Mouse (Mus musculus) lung, embryonic 16.5 days (tissue): ENCODE results near the gene Zfp335. TPM values are rescaled to one million over a fixed set of nuclear protein-coding genes. Genes with fewer than 3 reads are reported as not detected.

Experiments used
- ATAC-seq: fragments of 200-750 bp; cut with Nextera tagmentation; 2 replicates; pipeline ENCODE4 v1.8.0; 2017; ENCODE audit warnings: low read depth, mild to moderate bottlenecking, moderate library complexity
- H3K27ac ChIP-seq: fragments of 300-500 bp; sonication (generic); 2 replicates; pipeline ENCODE4 v1.5.1; 2014; ENCODE audit warnings: mild to moderate bottlenecking, control low read depth, low read length
- H3K27me3 ChIP-seq: fragments of 300-500 bp; sonication (generic); 2 replicates; pipeline ENCODE4 v1.6.1; 2014; ENCODE audit warnings: low read depth, low read length, mixed read lengths; ENCODE audit not compliant: control insufficient read depth, insufficient read depth
- H3K36me3 ChIP-seq: fragments of 300-500 bp; sonication (generic); 2 replicates; pipeline ENCODE4 v1.6.1; 2014; ENCODE audit warnings: low read length; ENCODE audit not compliant: control insufficient read depth, insufficient read depth
- H3K4me1 ChIP-seq: fragments of 300-500 bp; sonication (generic); replicated peaks from 2 replicates; pipeline ENCODE4 v1.6.1; 2014; ENCODE audit warnings: low read length, mixed read lengths; ENCODE audit not compliant: control insufficient read depth, insufficient read depth
- H3K4me2 ChIP-seq: fragments of 300-500 bp; sonication (generic); 2 replicates; pipeline ENCODE4 v1.6.1; 2014; ENCODE audit warnings: low read depth, low read length, control low read depth
- H3K4me3 ChIP-seq: fragments of 300-500 bp; sonication (generic); 2 replicates; pipeline ENCODE4 v1.5.1; 2014; ENCODE audit warnings: mild to moderate bottlenecking, low read length, control low read depth
- H3K9ac ChIP-seq: fragments of 300-500 bp; sonication (generic); 2 replicates; pipeline ENCODE4 v1.6.1; 2014; ENCODE audit warnings: low read length, control low read depth
- H3K9me3 ChIP-seq: fragments of 300-500 bp; sonication (generic); 2 replicates; pipeline ENCODE4 v1.6.1; 2016; ENCODE audit warnings: low read length; ENCODE audit not compliant: control insufficient read depth
- WGBS: fragments of 180-500 bp; shearing (Covaris S2); extraction: QIAGEN DNeasy Blood & Tissue Kit; methylation state at CpG from one replicate; pipeline ENCODE4 v1.1.7; 2014; 5-methylcytosine and 5-hydroxymethylcytosine counted together
- polyA plus RNA-seq: library from polyadenylated mRNA; unstranded; fragments of >200 nt; fragmentation: Nextera tagmentation; extraction: Ambion mirVana; gene quantifications from 2 replicates; pipeline ENCODE4 v1.2.1, GENCODE M21; 2015

The Zfp335 gene
- polyA plus RNA-seq, 1 experiment from 2014 or later, result 14.6 TPM

DNA sequence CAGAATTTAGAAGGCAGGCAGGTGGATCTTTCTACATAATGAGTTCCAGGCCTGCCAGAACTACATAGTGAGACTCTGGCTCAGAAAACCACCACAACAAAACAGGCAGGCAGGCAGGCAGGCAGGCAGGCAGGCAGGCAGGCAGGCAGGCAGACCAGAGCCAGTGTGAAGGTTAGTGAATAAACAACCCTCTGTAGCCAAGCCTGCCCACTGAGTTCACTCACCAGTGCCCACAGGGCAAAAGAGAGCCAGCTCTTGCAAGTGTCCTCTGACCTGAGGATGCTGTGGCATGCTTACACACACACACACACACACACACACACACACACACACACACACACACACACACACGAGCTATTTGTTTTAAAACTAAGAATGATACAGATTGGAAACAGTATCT, 8.1 kb downstream of the Zfp335 start:
- Histone ChIP-seq H3K4me1 (no peaks in the 10 kb centered on the region), H3K27me3 (no peaks in the 10 kb centered on the region), H3K4me3 (no peak overlapping the region), H3K4me2 (no peak overlapping the region), H3K9ac (no peak overlapping the region), H3K36me3 (peaks cover 74% of the 10 kb centered on the region), H3K9me3 (peaks cover 6% of the 10 kb centered on the region), H3K27ac (no peak overlapping the region)
- no peak for ATAC-seq
- WGBS, result 33% methylated on average over 1 of the region's 1 CpGs

DNA sequence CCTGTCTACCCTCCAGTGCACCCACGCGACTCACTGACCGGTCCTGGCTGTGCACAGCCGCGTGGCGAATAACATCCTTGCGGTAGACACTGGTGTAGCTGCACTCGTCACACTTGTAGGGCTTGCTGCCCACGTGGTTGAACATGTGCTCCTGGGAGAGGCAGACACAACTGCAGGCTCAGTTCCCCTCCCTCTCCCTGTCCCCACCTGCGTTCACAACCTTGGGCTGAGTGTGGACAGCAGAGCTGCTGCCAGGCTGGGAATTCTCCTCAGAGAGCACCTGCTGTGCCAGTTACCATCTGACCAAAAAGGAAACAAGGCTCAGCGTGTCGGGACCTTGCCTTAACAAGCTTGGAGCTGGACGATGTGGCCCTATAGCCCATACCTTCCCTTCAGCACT, 10.2 kb downstream of the Zfp335 start:
- H3K27me3 ChIP-seq, result no peaks in the 10 kb centered on the region
- H3K27ac ChIP-seq, result no peak overlapping the region
- peaks cover 69% of the 10 kb centered on the region for H3K36me3 ChIP-seq
- H3K9me3 ChIP-seq, result peaks cover 6% of the 10 kb centered on the region
- H3K4me2 ChIP-seq, result no peak overlapping the region
- 90% methylated on average over 13 of the region's 13 CpGs for WGBS
- ATAC-seq, result no peak
- no peak overlapping the region for H3K9ac ChIP-seq
- no peaks in the 10 kb centered on the region for H3K4me1 ChIP-seq
- H3K4me3 ChIP-seq, result no peak overlapping the region

DNA sequence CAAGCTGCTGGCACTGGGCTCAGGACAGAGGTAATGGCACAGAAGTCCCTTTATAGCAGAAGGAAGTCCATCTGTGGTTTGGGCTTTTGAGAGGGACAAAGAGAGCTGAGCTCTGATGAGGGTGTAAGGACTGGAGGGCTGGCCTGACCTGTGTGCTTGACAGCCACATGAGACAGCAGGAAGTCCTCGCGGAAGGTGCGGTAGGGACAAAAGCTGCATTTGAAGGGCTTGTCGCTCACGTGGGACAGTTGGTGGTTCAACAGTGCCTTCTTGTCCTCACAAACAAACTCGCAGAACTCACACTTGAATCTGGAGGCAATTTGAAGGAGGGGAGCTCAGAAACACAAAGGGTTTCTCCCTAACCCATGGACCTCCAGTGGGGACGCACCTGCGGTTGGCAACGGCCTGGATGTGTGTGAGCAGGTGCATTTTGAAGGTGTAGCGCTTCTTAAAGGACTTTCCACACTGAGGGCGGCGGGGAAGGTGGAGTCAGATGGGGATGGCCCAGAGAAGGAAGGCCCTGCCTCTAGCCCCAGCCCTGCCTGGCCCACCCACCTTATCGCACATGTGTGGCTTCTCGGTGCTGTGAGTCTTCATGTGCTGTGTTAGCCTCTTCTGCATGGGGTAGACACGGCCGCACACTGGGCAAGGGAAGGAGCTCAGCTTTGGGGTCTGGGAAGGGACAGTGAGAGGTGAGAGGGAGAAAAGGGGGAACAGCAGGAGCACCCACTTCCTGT, 11.7 kb downstream of the Zfp335 start:
- Histone ChIP-seq H3K36me3 (peaks cover 67% of the 10 kb centered on the region), H3K4me2 (no peak overlapping the region), H3K9ac (no peak overlapping the region), H3K4me3 (no peak overlapping the region), H3K27ac (no peak overlapping the region), H3K9me3 (no peaks in the 10 kb centered on the region), H3K4me1 (no peaks in the 10 kb centered on the region), H3K27me3 (no peaks in the 10 kb centered on the region)
- no peak for ATAC-seq
- WGBS, result 90% methylated on average over 16 of the region's 16 CpGs

DNA sequence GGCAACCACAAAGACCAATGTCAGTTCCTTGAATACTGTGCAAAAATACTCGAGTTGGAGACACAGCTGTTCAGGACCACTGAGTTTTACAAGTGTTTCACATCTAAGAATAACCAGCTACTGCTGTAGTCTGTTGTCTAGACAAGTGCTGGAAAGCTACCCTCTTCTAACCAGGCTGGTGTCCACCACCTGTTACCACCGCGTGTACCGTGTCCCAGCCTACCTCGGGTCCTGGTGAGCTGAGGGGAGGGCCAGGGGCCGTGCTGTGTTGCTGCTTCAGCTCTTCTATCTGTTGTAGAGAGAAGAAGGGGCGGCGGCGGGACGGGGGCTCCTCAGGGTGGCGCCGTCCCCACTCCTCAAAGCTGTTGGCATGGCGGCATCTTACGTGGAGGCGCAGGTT, 12.5 kb downstream of the Zfp335 start:
- WGBS, result 93% methylated on average over 15 of the region's 15 CpGs

DNA sequence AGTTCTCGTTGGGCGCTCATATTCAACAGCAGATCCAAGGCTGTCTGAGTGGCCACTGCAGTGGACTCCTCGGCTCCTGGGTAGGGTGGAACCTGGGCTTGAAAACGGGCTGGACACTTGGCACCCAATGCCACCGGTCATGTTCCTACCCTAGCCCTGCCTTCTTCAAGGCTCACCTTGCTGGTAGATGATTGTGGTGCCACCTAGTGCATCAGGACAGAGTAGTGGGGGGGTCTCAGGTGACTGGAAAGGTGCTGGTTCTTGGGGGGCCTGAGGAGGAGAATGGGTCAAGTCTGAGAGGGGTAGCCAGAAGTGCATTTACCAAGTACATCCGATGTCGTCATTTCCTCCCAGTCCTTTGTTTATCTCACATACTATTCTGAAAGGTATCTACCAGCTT, 13.5 kb downstream of the Zfp335 start:
- 89% methylated on average over 7 of the region's 7 CpGs for WGBS
- no peaks in the 10 kb centered on the region for H3K9me3 ChIP-seq
- H3K4me3 ChIP-seq, result no peak overlapping the region
- no peak for ATAC-seq
- H3K36me3 ChIP-seq, result peaks cover 75% of the 10 kb centered on the region
- H3K9ac ChIP-seq, result no peak overlapping the region
- no peak overlapping the region for H3K4me2 ChIP-seq
- H3K4me1 ChIP-seq, result no peaks in the 10 kb centered on the region
- H3K27ac ChIP-seq, result no peak overlapping the region
- no peaks in the 10 kb centered on the region for H3K27me3 ChIP-seq

More for the DNA sequence above, 12.5 kb downstream of the Zfp335 start:
- H3K27me3 ChIP-seq, result no peaks in the 10 kb centered on the region
- no peak overlapping the region for H3K4me3 ChIP-seq
- ATAC-seq, result no peak
- H3K4me1 ChIP-seq, result no peaks in the 10 kb centered on the region
- H3K36me3 ChIP-seq, result peaks cover 65% of the 10 kb centered on the region
- no peaks in the 10 kb centered on the region for H3K9me3 ChIP-seq
- H3K4me2 ChIP-seq, result no peak overlapping the region
- no peak overlapping the region for H3K9ac ChIP-seq
- no peak overlapping the region for H3K27ac ChIP-seq

DNA sequence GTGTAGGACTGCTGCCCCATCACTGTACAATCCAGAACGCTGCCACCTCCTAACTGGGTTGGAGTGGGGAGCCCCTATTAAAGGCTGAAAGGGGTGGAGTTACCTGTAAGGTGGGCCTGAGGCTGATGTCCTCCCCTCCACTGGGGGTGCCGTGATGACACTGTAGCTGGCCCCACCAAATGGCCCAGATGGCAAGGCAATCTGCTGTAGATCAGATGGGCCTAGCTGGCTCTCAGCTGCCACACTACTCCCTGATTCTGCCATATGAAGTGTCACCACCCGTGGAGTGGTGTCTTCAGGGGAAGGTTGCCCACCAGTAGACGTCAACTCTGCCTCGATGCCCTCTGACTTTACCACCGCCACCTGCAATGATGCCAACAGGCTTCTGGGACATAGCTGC, 15.7 kb downstream of the Zfp335 start:
- ATAC-seq, result no peak
- H3K4me2 ChIP-seq, result no peak overlapping the region
- no peak overlapping the region for H3K4me3 ChIP-seq
- no peaks in the 10 kb centered on the region for H3K4me1 ChIP-seq
- H3K27me3 ChIP-seq, result no peaks in the 10 kb centered on the region
- peaks cover 80% of the 10 kb centered on the region for H3K36me3 ChIP-seq
- no peaks in the 10 kb centered on the region for H3K9me3 ChIP-seq
- H3K27ac ChIP-seq, result no peak overlapping the region
- no peak overlapping the region for H3K9ac ChIP-seq
- 88% methylated on average over 6 of the region's 6 CpGs for WGBS

DNA sequence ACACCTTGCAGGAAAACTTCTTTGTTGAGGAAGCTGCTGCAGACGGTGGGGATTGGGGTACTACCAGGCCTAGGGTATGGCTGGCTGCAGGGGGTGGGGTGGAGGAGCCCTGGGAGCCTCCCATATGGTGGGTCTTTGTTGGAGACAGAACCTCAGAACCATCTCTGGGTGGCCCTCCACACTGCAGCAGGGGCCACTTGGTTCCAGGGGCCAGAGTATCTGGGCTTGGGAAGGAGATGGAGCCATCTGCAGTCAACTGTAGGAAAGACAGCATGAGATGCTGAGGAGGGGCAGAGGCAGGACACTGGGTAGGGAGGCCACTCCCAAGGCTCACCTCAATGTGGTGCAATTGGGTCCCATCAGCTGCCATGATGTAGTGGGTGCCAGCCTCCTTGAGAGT, 16.9 kb downstream of the Zfp335 start:
- no peaks in the 10 kb centered on the region for H3K4me1 ChIP-seq
- H3K27me3 ChIP-seq, result no peaks in the 10 kb centered on the region
- 67% methylated on average over 1 of the region's 1 CpGs for WGBS
- H3K4me2 ChIP-seq, result no peak overlapping the region
- no peak overlapping the region for H3K27ac ChIP-seq
- no peaks in the 10 kb centered on the region for H3K9me3 ChIP-seq
- no peak overlapping the region for H3K9ac ChIP-seq
- H3K4me3 ChIP-seq, result no peak overlapping the region
- no peak for ATAC-seq
- H3K36me3 ChIP-seq, result peaks cover 81% of the 10 kb centered on the region

DNA sequence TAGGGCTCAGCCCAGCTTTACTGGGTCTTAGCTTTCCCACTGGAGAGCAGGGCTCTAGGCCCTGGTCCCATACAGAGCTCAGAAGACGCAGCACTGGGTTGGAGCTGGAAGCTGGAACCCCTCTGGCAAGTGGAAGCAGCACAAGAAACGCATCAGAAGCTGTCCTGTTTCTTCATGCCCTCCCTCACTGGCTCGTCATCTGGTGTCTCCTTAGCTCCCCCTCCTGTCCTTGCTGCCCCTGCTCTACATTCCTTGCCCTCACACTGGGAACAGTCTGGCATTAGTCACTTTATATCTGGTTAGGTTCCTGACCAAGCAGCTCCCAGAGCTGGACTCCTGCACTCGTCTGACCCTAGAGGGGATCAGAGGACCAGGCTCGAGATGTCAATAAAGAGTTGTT, 17.5 kb downstream of the Zfp335 start:
- Histone ChIP-seq H3K4me2 (no peak overlapping the region), H3K4me3 (no peak overlapping the region), H3K27ac (no peak overlapping the region), H3K36me3 (peaks cover 82% of the 10 kb centered on the region), H3K4me1 (no peaks in the 10 kb centered on the region), H3K9ac (no peak overlapping the region), H3K9me3 (no peaks in the 10 kb centered on the region), H3K27me3 (no peaks in the 10 kb centered on the region)
- ATAC-seq, result no peak
- 46% methylated on average over 5 of the region's 5 CpGs for WGBS

DNA sequence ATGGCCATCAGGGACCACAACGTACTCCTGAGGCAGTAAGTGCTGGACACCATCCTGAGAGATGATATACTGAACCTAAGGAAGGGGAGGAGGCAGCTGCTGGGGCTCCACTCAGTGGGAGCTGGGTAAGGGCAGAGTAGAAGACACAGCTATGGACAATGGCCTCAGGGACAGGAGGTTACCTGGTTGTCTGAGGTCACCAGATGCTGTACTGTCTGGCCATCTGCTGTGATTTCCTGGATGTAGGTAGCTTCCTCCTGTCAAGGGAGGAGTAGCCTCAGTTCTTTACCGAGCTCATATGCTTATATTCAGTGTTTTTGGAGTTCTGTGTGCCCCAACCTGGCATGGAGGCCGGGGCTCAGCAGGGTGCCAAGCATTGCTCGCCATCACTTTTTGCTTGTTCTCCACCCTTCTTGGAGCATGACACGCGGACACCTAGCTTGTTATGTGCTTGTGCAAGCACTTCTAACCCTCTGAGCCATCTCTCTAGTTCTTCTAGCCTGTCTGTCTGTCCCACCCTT, 18.8 kb downstream of the Zfp335 start:
- no peak for ATAC-seq
- Histone ChIP-seq H3K4me1 (no peaks in the 10 kb centered on the region), H3K27me3 (no peaks in the 10 kb centered on the region), H3K4me2 (no peak overlapping the region), H3K9ac (no peak overlapping the region), H3K9me3 (no peaks in the 10 kb centered on the region), H3K36me3 (peaks cover 84% of the 10 kb centered on the region), H3K4me3 (no peak overlapping the region), H3K27ac (no peak overlapping the region)
- 82% methylated on average over 6 of the region's 6 CpGs for WGBS
